Mouse (Mus musculus) erythroblast, embryonic 14.5 days (primary cell): Measurements from ENCODE around the gene C130032M10Rik.

ENCODE experiments used
- GATA1 ChIP-seq: IDR thresholded peaks from 2 replicates; pipeline ENCODE4 v1.6.1; 2012; ENCODE audit warnings: low read length, inconsistent platforms, mixed read lengths
- TAL1 ChIP-seq: IDR thresholded peaks from 3 replicates; pipeline ENCODE4 v1.6.1; 2012; ENCODE audit warnings: low read length, inconsistent platforms, mixed read lengths

- TF ChIP-seq TAL1: no peak
- TF ChIP-seq GATA1: no peak
Observed at GRCm38 (mm10) chr9:114533848-114534247, 18.4 kb downstream of the C130032M10Rik start.
